Mouse (Mus musculus): ENCODE measurements around the gene Hk3. TPM values are rescaled to one million over a fixed set of nuclear protein-coding genes. Genes with fewer than 3 reads are reported as not detected.
A peak's percentile ranks its signal among the peaks of the same experiment; 100 is the strongest.

The Hk3 gene
- polyA plus RNA-seq, 1 experiment from 2014 or later, result 0.22 TPM

- Histone ChIP-seq H3K36me3 (replicated peaks; ENCODE audit: control insufficient read depth, insufficient read depth, low read depth, low read length) (no peaks in the 10 kb centered on the region), H3K9me3 (replicated peaks; ENCODE audit: control insufficient read depth, low read length) (no peaks in the 10 kb centered on the region), H3K9ac (replicated peaks; ENCODE audit: low read length) (no peak overlapping the region), H3K4me3 (ENCODE audit: low read depth, low read length) (no peak overlapping the region), H3K27ac (replicated peaks; ENCODE audit: low read depth, low read length) (no peak overlapping the region), H3K4me1 (ENCODE audit: control insufficient read depth, insufficient read depth, low read length) (no peaks in the 10 kb centered on the region), H3K4me2 (ENCODE audit: low read depth, low read length) (no peak overlapping the region), H3K27me3 (ENCODE audit: control insufficient read depth, insufficient read depth, low read length) (no peaks in the 10 kb centered on the region)
- ATAC-seq (replicated peaks; ENCODE audit: insufficient number of reproducible peaks, low FRiP score, low TSS enrichment, low read depth), result no peak
- no peak for DNase-seq (ENCODE audit: low spot score)
- 58% methylated on average over 4 of the region's 4 CpGs for WGBS
Measured at GRCm38 (mm10) chr13:55022256-55022655, 1.1 kb upstream of the Hk3 start.

GRCm38 (mm10) chr13:55020051-55020450 lies 1.1 kb downstream of the Hk3 start:
- WGBS, result 90% methylated on average over 4 of the region's 4 CpGs
- DNase-seq (ENCODE audit: low spot score) (no peak), ATAC-seq (replicated peaks; ENCODE audit: insufficient number of reproducible peaks, low FRiP score, low TSS enrichment, low read depth) (no peak)
- no peaks in the 10 kb centered on the region for H3K4me1 ChIP-seq (ENCODE audit: control insufficient read depth, insufficient read depth, low read length)
- no peak overlapping the region for H3K4me3 ChIP-seq (ENCODE audit: low read depth, low read length)
- no peak overlapping the region for H3K27ac ChIP-seq (replicated peaks; ENCODE audit: low read depth, low read length)
- no peaks in the 10 kb centered on the region for H3K9me3 ChIP-seq (replicated peaks; ENCODE audit: control insufficient read depth, low read length)
- no peak overlapping the region for H3K9ac ChIP-seq (replicated peaks; ENCODE audit: low read length)
- no peaks in the 10 kb centered on the region for H3K36me3 ChIP-seq (replicated peaks; ENCODE audit: control insufficient read depth, insufficient read depth, low read depth, low read length)
- H3K27me3 ChIP-seq (ENCODE audit: control insufficient read depth, insufficient read depth, low read length), result no peaks in the 10 kb centered on the region
- H3K4me2 ChIP-seq (ENCODE audit: low read depth, low read length), result no peak overlapping the region

GRCm38 (mm10) chr13:55019181-55019580 lies 2.0 kb downstream of the Hk3 start:
- no peak overlapping the region for H3K4me3 ChIP-seq (ENCODE audit: low read depth, low read length)
- H3K36me3 ChIP-seq (replicated peaks; ENCODE audit: control insufficient read depth, insufficient read depth, low read depth, low read length), result no peaks in the 10 kb centered on the region
- H3K27ac ChIP-seq (replicated peaks; ENCODE audit: low read depth, low read length), result no peak overlapping the region
- no peak overlapping the region for H3K9ac ChIP-seq (replicated peaks; ENCODE audit: low read length)
- no peaks in the 10 kb centered on the region for H3K9me3 ChIP-seq (replicated peaks; ENCODE audit: control insufficient read depth, low read length)
- DNase-seq (ENCODE audit: low spot score) (no peak), ATAC-seq (replicated peaks; ENCODE audit: insufficient number of reproducible peaks, low FRiP score, low TSS enrichment, low read depth) (no peak)
- no peaks in the 10 kb centered on the region for H3K27me3 ChIP-seq (ENCODE audit: control insufficient read depth, insufficient read depth, low read length)
- no peak overlapping the region for H3K4me2 ChIP-seq (ENCODE audit: low read depth, low read length)
- H3K4me1 ChIP-seq (ENCODE audit: control insufficient read depth, insufficient read depth, low read length), result no peaks in the 10 kb centered on the region
- WGBS, result 45% methylated on average over 3 of the region's 3 CpGs

DNA sequence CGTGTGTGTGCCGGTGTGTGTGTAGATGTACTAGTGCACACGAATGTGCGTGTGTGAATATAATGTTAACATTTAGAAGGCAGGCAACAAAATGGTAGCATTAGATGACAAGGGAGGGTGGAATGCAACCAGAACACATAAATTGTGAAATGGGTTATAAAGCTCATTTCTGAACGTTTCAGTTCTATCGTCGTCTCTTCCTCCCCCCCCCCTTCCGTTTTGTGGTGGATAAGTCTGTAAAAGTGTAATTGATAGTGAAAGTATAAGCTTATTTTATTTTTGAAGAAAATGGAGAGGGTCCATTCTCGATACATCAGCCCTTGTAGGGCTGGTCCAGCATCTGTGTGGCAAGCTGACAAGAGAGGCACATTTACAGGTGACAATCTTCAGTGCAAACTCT lies 2.5 kb downstream of the Hk3 start:
- WGBS, result 88% methylated on average over 9 of the region's 9 CpGs
- no peaks in the 10 kb centered on the region for H3K4me1 ChIP-seq (ENCODE audit: control insufficient read depth, insufficient read depth, low read length)
- H3K4me3 ChIP-seq (ENCODE audit: low read depth, low read length), result no peak overlapping the region
- DNase-seq (ENCODE audit: low spot score) (no peak), ATAC-seq (replicated peaks; ENCODE audit: insufficient number of reproducible peaks, low FRiP score, low TSS enrichment, low read depth) (no peak)
- H3K27me3 ChIP-seq (ENCODE audit: control insufficient read depth, insufficient read depth, low read length), result no peaks in the 10 kb centered on the region
- no peak overlapping the region for H3K27ac ChIP-seq (replicated peaks; ENCODE audit: low read depth, low read length)
- H3K9ac ChIP-seq (replicated peaks; ENCODE audit: low read length), result no peak overlapping the region
- no peak overlapping the region for H3K4me2 ChIP-seq (ENCODE audit: low read depth, low read length)
- no peaks in the 10 kb centered on the region for H3K9me3 ChIP-seq (replicated peaks; ENCODE audit: control insufficient read depth, low read length)
- no peaks in the 10 kb centered on the region for H3K36me3 ChIP-seq (replicated peaks; ENCODE audit: control insufficient read depth, insufficient read depth, low read depth, low read length)

DNA sequence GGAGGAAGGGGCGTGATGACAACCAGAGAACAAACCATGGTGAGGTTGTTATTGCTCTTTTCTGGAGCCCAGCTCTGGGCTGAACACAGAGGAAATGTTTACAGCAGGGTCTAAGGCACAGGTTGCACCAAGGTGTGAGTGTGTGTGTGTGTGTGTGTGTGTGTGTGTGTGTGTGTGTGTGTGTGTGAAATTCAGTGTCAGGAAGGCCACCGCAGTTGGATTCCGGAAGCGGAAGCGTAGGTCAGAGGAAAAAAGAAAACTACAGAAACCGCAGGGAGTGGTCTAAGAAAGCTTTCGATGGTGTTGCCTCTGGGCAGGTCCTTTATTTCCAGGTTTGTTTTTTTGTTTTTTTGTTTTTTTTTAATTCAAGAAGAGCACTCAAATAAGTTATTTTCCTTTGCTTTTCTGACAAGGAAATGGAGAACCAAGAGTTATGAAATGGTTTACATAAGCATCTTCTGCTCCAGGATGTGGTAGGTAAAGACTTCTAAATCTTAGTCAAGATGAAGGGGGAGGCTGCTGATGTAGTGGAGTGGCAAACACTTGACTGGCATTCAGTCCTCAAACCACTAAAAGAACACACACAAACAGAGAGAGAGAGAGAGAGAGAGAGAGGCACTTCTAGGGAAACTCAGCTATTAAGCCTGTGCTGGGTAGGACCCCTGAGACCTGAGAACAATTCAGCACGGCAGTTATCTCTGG lies 3.1 kb downstream of the Hk3 start:
- Histone ChIP-seq H3K27me3 (ENCODE audit: control insufficient read depth, insufficient read depth, low read length) (no peaks in the 10 kb centered on the region), H3K4me3 (ENCODE audit: low read depth, low read length) (no peak overlapping the region), H3K4me1 (ENCODE audit: control insufficient read depth, insufficient read depth, low read length) (no peaks in the 10 kb centered on the region), H3K36me3 (replicated peaks; ENCODE audit: control insufficient read depth, insufficient read depth, low read depth, low read length) (no peaks in the 10 kb centered on the region), H3K27ac (replicated peaks; ENCODE audit: low read depth, low read length) (no peak overlapping the region), H3K4me2 (ENCODE audit: low read depth, low read length) (no peak overlapping the region), H3K9me3 (replicated peaks; ENCODE audit: control insufficient read depth, low read length) (no peaks in the 10 kb centered on the region), H3K9ac (replicated peaks; ENCODE audit: low read length) (no peak overlapping the region)
- no peak for ATAC-seq (replicated peaks; ENCODE audit: insufficient number of reproducible peaks, low FRiP score, low TSS enrichment, low read depth)
- 82% methylated on average over 8 of the region's 8 CpGs for WGBS
- DNase-seq (ENCODE audit: low spot score), result no peak

GRCm38 (mm10) chr13:55017154-55017897 lies 3.9 kb downstream of the Hk3 start:
- ATAC-seq (replicated peaks; ENCODE audit: insufficient number of reproducible peaks, low FRiP score, low TSS enrichment, low read depth) (no peak), DNase-seq (ENCODE audit: low spot score) (no peak)
- H3K4me1 ChIP-seq (ENCODE audit: control insufficient read depth, insufficient read depth, low read length), result peaks cover 1% of the 10 kb centered on the region; the same call in 1 of the 2 replicates
- no peak overlapping the region; the same call in 1 of the 2 replicates for H3K9ac ChIP-seq (replicated peaks; ENCODE audit: low read length)
- no peaks in the 10 kb centered on the region for H3K27me3 ChIP-seq (ENCODE audit: control insufficient read depth, insufficient read depth, low read length)
- H3K4me2 ChIP-seq (ENCODE audit: low read depth, low read length), result no peak overlapping the region
- 83% methylated on average over 12 of the region's 12 CpGs for WGBS
- no peak overlapping the region for H3K27ac ChIP-seq (replicated peaks; ENCODE audit: low read depth, low read length)
- no peak overlapping the region for H3K4me3 ChIP-seq (ENCODE audit: low read depth, low read length)
- no peaks in the 10 kb centered on the region for H3K36me3 ChIP-seq (replicated peaks; ENCODE audit: control insufficient read depth, insufficient read depth, low read depth, low read length)
- no peaks in the 10 kb centered on the region for H3K9me3 ChIP-seq (replicated peaks; ENCODE audit: control insufficient read depth, low read length)

- no peaks in the 10 kb centered on the region for H3K9me3 ChIP-seq (replicated peaks; ENCODE audit: control insufficient read depth, low read length)
- no peak overlapping the region for H3K9ac ChIP-seq (replicated peaks; ENCODE audit: low read length)
- WGBS, result 55% methylated on average over 9 of the region's 9 CpGs
- no peak overlapping the region for H3K4me2 ChIP-seq (ENCODE audit: low read depth, low read length)
- H3K27me3 ChIP-seq (ENCODE audit: control insufficient read depth, insufficient read depth, low read length), result no peaks in the 10 kb centered on the region
- H3K4me3 ChIP-seq (ENCODE audit: low read depth, low read length), result no peak overlapping the region
- H3K27ac ChIP-seq (replicated peaks; ENCODE audit: low read depth, low read length), result no peak overlapping the region
- ATAC-seq (replicated peaks; ENCODE audit: insufficient number of reproducible peaks, low FRiP score, low TSS enrichment, low read depth) (no peak), DNase-seq (ENCODE audit: low spot score) (no peak)
- H3K36me3 ChIP-seq (replicated peaks; ENCODE audit: control insufficient read depth, insufficient read depth, low read depth, low read length), result no peaks in the 10 kb centered on the region
- peaks cover 3% of the 10 kb centered on the region; the same call in 1 of the 2 replicates for H3K4me1 ChIP-seq (ENCODE audit: control insufficient read depth, insufficient read depth, low read length)
Measured at GRCm38 (mm10) chr13:55014451-55014850, 6.7 kb downstream of the Hk3 start.

DNA sequence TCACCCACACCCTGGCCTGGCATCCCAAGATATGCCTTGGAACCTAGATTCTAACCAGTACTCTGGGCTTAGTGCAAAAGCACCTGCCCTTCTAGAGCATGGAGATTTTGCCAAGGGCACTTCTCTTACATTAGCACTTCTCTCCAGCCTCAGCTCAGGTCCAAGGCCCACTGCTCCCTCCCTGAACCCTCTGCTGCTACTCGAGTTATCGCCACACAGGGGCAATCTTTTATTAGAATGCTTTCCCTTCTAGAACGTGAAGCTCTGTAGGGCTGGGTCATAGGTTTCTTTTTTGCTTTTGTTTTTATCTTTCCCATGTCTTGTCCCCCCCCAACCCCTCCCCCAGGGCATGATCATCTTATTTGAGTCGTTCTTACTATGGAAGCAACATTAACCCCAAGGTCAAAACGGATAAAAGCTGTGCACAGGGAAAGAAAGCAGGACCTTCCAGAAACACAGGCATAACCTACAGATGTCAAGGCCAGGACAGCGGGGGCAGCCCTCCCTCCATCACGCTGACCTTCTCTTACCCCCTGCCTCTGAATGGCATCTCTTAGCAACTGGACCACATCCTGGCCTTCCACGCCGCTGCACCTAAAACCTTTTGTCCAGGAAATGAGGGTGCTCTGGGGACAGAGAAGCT lies 7.4 kb downstream of the Hk3 start:
- Histone ChIP-seq H3K4me1 (ENCODE audit: control insufficient read depth, insufficient read depth, low read length) (peaks cover 3% of the 10 kb centered on the region; the same call in 1 of the 2 replicates), H3K9ac (replicated peaks; ENCODE audit: low read length) (no peak overlapping the region), H3K4me3 (ENCODE audit: low read depth, low read length) (no peak overlapping the region), H3K36me3 (replicated peaks; ENCODE audit: control insufficient read depth, insufficient read depth, low read depth, low read length) (no peaks in the 10 kb centered on the region), H3K27me3 (ENCODE audit: control insufficient read depth, insufficient read depth, low read length) (no peaks in the 10 kb centered on the region), H3K4me2 (ENCODE audit: low read depth, low read length) (no peak overlapping the region), H3K27ac (replicated peaks; ENCODE audit: low read depth, low read length) (no peak overlapping the region), H3K9me3 (replicated peaks; ENCODE audit: control insufficient read depth, low read length) (no peaks in the 10 kb centered on the region)
- WGBS, result 19% methylated on average over 9 of the region's 9 CpGs
- peak; percentile 18 for DNase-seq (ENCODE audit: low spot score)
- ATAC-seq (replicated peaks; ENCODE audit: insufficient number of reproducible peaks, low FRiP score, low TSS enrichment, low read depth), result no peak

All from embryonic facial prominence, embryonic 11.5 days (tissue).